8 mouse cellular contexts compared by ENCODE assay signal in the genomic region with DNA sequence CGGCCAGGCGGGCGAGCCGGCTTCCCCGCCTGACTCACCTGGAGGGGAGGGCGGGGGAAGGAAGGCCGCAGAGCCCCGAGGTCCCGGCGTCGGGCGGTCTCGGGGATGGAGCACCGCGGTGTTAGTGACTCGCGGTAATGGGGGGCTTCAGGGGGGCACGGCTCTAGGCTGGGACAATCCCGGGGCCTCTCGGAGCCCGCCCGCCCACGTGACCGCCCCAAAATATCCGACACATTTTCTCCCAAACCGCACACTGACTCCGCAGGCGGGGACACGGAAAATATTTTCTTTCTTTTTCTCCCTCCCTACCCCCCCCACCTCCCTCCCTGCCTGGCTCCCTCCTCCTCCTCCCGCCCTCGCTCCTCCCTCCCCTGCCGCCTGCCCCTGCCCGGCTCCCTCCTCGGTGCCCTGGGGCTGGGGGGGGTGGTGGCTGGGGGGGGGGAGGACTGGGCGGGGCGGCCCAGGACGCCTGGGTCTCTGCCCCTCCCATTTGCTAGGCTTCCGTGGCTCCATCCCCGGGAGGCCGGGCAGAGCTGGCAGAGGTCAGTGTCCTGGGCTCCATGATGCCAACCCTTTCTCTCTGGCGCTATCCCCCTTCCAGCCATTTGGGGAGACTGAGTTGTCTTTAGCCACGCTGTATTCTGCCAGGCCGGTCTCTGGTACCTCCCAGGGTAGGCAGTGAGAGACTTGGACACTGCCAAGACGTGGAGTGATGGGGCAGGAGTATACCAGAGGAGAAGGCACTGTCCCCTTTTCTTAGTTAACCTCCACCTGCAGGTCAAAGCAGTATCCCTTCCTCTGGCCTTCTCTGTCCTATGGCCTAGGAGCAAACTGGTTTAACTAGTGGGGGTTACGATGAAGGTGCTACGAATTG. TPM values are rescaled to one million over a fixed set of nuclear protein-coding genes. Genes with fewer than 3 reads are reported as not detected.
A peak's percentile ranks its signal among the peaks of the same experiment; 100 is the strongest.
DNase-seq lines count a peak whose midpoint lies in the region; ATAC-seq lines count a peak whose summit lies in the region.

TSS of gene Rarg (minus strand) at position 316 of the 874 bp plus-strand sequence.

- peak within 1 kb of the TSS; percentile 99 for H3K27ac ChIP-seq in embryonic facial prominence, embryonic 15.5 days (replicated peaks)

- no peaks in the 10 kb centered on the region for H3K27me3 ChIP-seq in embryonic facial prominence, embryonic 15.5 days
- peaks cover 83% of the 10 kb centered on the region for H3K27me3 ChIP-seq in megakaryocyte, embryonic 14.5 days (replicated peaks)

- intact Hi-C loops in heart, postnatal 36 days (cut with DNase I) = no loop called here

- peak within 1 kb of the TSS; percentile 79 for H3K4me3 ChIP-seq in embryonic facial prominence, embryonic 15.5 days (replicated peaks)
- H3K4me3 ChIP-seq in megakaryocyte, embryonic 14.5 days (replicated peaks) = peak within 1 kb of the TSS; percentile 90

- H3K9me3 ChIP-seq in embryonic facial prominence, embryonic 15.5 days (replicated peaks) = no peaks in the 10 kb centered on the region
- H3K9me3 ChIP-seq in megakaryocyte, embryonic 14.5 days = no peaks in the 10 kb centered on the region

- H3K9ac ChIP-seq in embryonic facial prominence, embryonic 15.5 days = peak within 1 kb of the TSS; percentile 93

- H3K4me1 ChIP-seq in embryonic facial prominence, embryonic 15.5 days = peaks cover 78% of the 10 kb centered on the region
- peaks cover 46% of the 10 kb centered on the region for H3K4me1 ChIP-seq in megakaryocyte, embryonic 14.5 days

- peak within 1 kb of the TSS; percentile 87 for H3K4me2 ChIP-seq in embryonic facial prominence, embryonic 15.5 days (replicated peaks)

- ATAC-seq in embryonic facial prominence, embryonic 15.5 days (ENCODE audit: insufficient number of reproducible peaks, low FRiP score, low TSS enrichment, low read depth) = peak; percentile 68

- under 1% methylated on average over 39 of the region's 46 CpGs for WGBS in embryonic facial prominence, embryonic 15.5 days

- DNase-seq in layer of hippocampus, adult 11-12 months (ENCODE audit: low spot score) = peak; percentile 36
- DNase-seq in layer of hippocampus, adult 9-11 months = no peak
- DNase-seq in adrenal gland, adult 18-20 months (ENCODE audit: low spot score in 2 of 2) = peak in 1 of 2 experiments; percentile 49
- DNase-seq in heart, postnatal 36 days = peak; percentile 53 to 62
- DNase-seq in layer of hippocampus, postnatal 25 days (ENCODE audit: extremely low spot score in 1 of 2, low spot score in 1 of 2) = no peak
- peak; percentile 54 for DNase-seq in testis, postnatal 10 days (ENCODE audit: low spot score)

- H3K36me3 ChIP-seq in embryonic facial prominence, embryonic 15.5 days = peaks cover 13% of the 10 kb centered on the region
- no peaks in the 10 kb centered on the region for H3K36me3 ChIP-seq in megakaryocyte, embryonic 14.5 days (replicated peaks; ENCODE audit: low read length)

RNA-seq across cellular contexts. Expression of gene Rarg, which starts in this region (rescaled TPM):
- 10 to 100 TPM; 21.7 to 27.2 TPM for total RNA-seq in adrenal gland, adult 18-20 months (2021)
- 112 and 123 TPM in 2 replicates for polyA plus RNA-seq in embryonic facial prominence, embryonic 15.5 days (2015; fragmentation: Nextera tagmentation; extraction: Ambion mirVana)
- 10 to 100 TPM; 20.0 to 21.9 TPM for total RNA-seq in heart, postnatal 36 days (2021)
- 10 to 100 TPM; 13.1 to 13.6 TPM for total RNA-seq in layer of hippocampus, postnatal 25 days (2021)
- 68.7 and 69.9 TPM in 2 replicates for polyA plus RNA-seq in megakaryocyte, embryonic 14.5 days (2012; ENCODE audit: insufficient read depth, low replicate concordance)

Comparison
In these comparisons a context has a peak if more than half of its experiments do, and no peak if none do; other contexts are left out.
1. DNase-seq: peak in layer of hippocampus, adult 11-12 months (single experiment), heart, postnatal 36 days (2 of 2) and testis, postnatal 10 days (single experiment); none in layer of hippocampus, adult 9-11 months (single experiment) and layer of hippocampus, postnatal 25 days (0 of 2).